Mouse (Mus musculus) limb, embryonic 15.5 days (tissue): ENCODE data around the gene Cyb561. TPM values are rescaled to one million over a fixed set of nuclear protein-coding genes. Genes with fewer than 3 reads are reported as not detected.

Source experiments
- ATAC-seq: fragments of 200-750 bp; cut with Nextera tagmentation; 2 replicates; pipeline ENCODE4 v1.8.0; 2017; ENCODE audit warnings: low read depth, moderate TSS enrichment; ENCODE audit not compliant: insufficient number of reproducible peaks, low FRiP score, low TSS enrichment
- H3K27ac ChIP-seq: fragments of 300-500 bp; sonication (generic); 2 replicates; pipeline ENCODE4 v1.5.1; 2015; ENCODE audit warnings: moderate library complexity, mild to moderate bottlenecking, inconsistent platforms
- H3K27me3 ChIP-seq: fragments of 300-500 bp; sonication (generic); 2 replicates; pipeline ENCODE4 v1.6.1; 2015; ENCODE audit warnings: inconsistent platforms
- H3K36me3 ChIP-seq: fragments of 300-500 bp; sonication (generic); 2 replicates; pipeline ENCODE4 v1.6.1; 2015; ENCODE audit warnings: inconsistent platforms
- H3K4me1 ChIP-seq: fragments of 300-500 bp; sonication (generic); 2 replicates; pipeline ENCODE4 v1.6.1; 2015; ENCODE audit warnings: inconsistent platforms
- H3K4me2 ChIP-seq: fragments of 300-500 bp; sonication (generic); 2 replicates; pipeline ENCODE4 v1.6.1; 2015; ENCODE audit warnings: mild to moderate bottlenecking, inconsistent platforms
- H3K4me3 ChIP-seq: fragments of 300-500 bp; sonication (generic); 2 replicates; pipeline ENCODE4 v1.5.1; 2015; ENCODE audit warnings: mild to moderate bottlenecking, inconsistent platforms
- H3K9ac ChIP-seq: fragments of 300-500 bp; sonication (generic); 2 replicates; pipeline ENCODE4 v1.6.1; 2015; ENCODE audit warnings: inconsistent platforms
- H3K9me3 ChIP-seq: fragments of 300-500 bp; sonication (generic); 2 replicates; pipeline ENCODE4 v1.6.1; 2016; ENCODE audit warnings: inconsistent platforms
- WGBS: fragments of 180-500 bp; shearing (Covaris S2); methylation state at CpG from one replicate; pipeline ENCODE4 v1.1.7; 2015; 5-methylcytosine and 5-hydroxymethylcytosine counted together
- polyA plus RNA-seq: library from polyadenylated mRNA; unstranded; fragments of >200 nt; fragmentation: Nextera tagmentation; extraction: Ambion mirVana; gene quantifications from 2 replicates; pipeline ENCODE4 v1.2.1, GENCODE M21; 2015

The Cyb561 gene
- polyA plus RNA-seq, 1 experiment from 2014 or later: 25.7 TPM

DNA sequence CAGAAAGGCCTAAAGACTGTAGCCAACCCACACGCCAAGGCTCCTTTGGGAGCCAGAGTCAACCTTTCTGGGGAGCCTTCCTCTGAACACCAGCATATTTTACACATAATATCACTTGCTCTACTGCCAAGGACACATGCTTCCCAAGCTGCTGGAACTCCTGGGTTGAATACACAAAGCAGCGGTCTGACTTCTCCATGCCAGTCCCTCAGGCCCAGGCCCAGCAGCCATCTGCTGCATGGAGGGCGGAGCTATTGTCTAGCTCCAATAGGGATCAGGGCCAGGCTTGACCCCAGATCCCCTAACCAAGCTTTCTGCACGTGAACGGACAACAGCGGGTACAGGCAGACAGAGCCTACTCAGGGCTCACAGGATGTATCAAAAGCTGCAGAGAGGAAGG is 18.3 kb downstream of the Cyb561 start:
- H3K4me1 ChIP-seq: peaks cover 11% of the 10 kb centered on the region
- H3K27me3 ChIP-seq: no peaks in the 10 kb centered on the region
- H3K4me2 ChIP-seq: no peak overlapping the region
- WGBS: 48% methylated on average over 6 of the region's 6 CpGs
- no peak overlapping the region for H3K4me3 ChIP-seq
- ATAC-seq: no peak
- H3K36me3 ChIP-seq: no peaks in the 10 kb centered on the region
- H3K9ac ChIP-seq: no peak overlapping the region
- 0 out of 2 replicates have a peak overlapping the region, but pooled peaks have one; percentile 50 for H3K27ac ChIP-seq
- no peaks in the 10 kb centered on the region for H3K9me3 ChIP-seq

DNA sequence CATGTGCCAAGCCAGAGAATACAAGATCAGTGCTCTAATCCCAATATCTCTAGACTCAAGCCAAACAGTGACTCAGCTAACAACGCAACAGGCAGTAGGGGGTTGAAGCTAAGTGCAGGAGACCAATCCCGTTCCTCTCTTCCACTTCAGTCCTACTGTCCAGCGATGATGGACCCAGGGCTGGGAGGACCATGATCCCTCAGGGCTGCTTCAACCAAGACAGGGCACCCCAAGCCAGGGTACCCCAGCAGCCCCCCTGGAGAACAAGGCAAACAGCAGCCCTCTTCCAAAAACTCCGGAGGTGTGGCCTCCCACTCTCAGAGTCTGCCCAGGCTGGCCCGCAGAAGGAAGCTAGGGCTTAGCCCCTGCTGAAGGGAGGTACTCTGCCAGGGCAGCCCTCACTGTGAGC is 18.8 kb downstream of the Cyb561 start:
- Histone ChIP-seq H3K27ac (no peak overlapping the region), H3K4me2 (no peak overlapping the region), H3K9ac (no peak overlapping the region), H3K36me3 (no peaks in the 10 kb centered on the region), H3K27me3 (no peaks in the 10 kb centered on the region), H3K9me3 (no peaks in the 10 kb centered on the region), H3K4me1 (peaks cover 11% of the 10 kb centered on the region), H3K4me3 (no peak overlapping the region)
- no peak for ATAC-seq
- 65% methylated on average over 5 of the region's 5 CpGs for WGBS

DNA sequence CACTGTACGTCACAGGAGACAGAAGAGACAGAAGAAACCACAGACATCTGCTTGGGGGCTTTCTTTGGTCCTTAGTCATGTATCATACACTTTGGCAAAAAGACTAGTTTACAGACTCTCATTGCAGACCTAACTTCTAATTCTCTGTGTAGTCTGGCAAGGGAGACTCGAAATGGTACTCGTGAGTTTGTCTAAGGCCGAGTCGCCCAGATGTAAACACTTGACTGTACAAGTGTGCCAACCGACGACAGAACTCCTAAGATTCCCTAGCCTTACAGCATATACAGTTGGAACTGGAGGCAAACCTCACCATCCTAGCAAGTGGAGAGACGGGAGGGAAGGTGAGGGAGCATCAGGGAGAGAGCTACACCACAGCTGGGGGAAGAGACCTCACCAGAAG is 19.4 kb downstream of the Cyb561 start:
- H3K9ac ChIP-seq: no peak overlapping the region
- no peaks in the 10 kb centered on the region for H3K27me3 ChIP-seq
- ATAC-seq: no peak
- 81% methylated on average over 8 of the region's 8 CpGs for WGBS
- H3K27ac ChIP-seq: no peak overlapping the region
- no peaks in the 10 kb centered on the region for H3K9me3 ChIP-seq
- H3K4me2 ChIP-seq: no peak overlapping the region
- H3K4me3 ChIP-seq: no peak overlapping the region
- no peaks in the 10 kb centered on the region for H3K36me3 ChIP-seq
- peaks cover 11% of the 10 kb centered on the region for H3K4me1 ChIP-seq

DNA sequence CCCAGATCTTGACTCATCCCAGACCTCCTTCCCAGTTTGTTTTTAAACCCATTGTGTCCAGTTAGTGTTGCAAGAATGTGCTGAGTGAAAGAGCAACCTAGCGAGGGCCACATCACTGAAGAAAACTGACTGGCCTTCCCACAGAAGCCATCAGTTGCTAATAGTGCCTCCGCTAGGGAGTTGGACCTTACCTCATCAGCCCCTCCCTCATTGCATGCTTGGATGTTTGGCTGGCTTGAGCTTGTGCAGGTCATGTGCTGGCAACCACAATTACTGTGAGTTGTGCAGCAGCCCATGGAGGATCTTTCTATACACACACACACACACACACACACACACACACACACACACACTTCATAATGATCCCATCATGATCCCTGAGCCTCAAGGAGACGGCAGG is 21.8 kb downstream of the Cyb561 start:
- H3K27ac ChIP-seq: no peak overlapping the region
- WGBS: 75% methylated on average over 3 of the region's 3 CpGs
- peaks cover 16% of the 10 kb centered on the region for H3K4me1 ChIP-seq
- no peaks in the 10 kb centered on the region for H3K36me3 ChIP-seq
- no peak overlapping the region for H3K4me3 ChIP-seq
- H3K9ac ChIP-seq: no peak overlapping the region
- ATAC-seq: no peak
- no peaks in the 10 kb centered on the region for H3K27me3 ChIP-seq
- H3K4me2 ChIP-seq: no peak overlapping the region
- no peaks in the 10 kb centered on the region for H3K9me3 ChIP-seq

DNA sequence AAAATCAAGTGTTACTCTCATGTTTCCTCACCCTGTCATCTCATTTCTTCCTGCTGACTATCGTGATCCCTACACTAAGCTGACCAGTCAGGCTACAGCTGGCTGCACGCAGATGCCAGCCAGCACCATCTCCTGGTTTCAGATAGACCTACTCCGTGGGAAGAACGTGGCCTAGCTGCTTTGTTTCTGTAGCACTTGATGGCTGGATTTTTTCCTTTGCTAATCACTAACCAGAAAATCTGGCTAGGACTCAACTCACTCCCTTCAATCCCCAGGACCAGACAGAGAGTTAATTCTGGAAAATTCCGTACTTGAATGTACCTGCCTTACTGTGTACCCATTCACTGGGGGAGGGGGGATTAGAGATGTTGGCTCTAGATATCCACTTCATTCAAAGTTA is 25.0 kb downstream of the Cyb561 start:
- no peak for ATAC-seq
- H3K4me2 ChIP-seq: no peak overlapping the region
- peaks cover 8% of the 10 kb centered on the region for H3K36me3 ChIP-seq
- H3K4me1 ChIP-seq: peaks cover 4% of the 10 kb centered on the region; the same call in 1 of the 2 replicates
- no peak overlapping the region for H3K9ac ChIP-seq
- H3K27me3 ChIP-seq: no peaks in the 10 kb centered on the region
- 78% methylated on average over 5 of the region's 5 CpGs for WGBS
- no peaks in the 10 kb centered on the region for H3K9me3 ChIP-seq
- H3K27ac ChIP-seq: no peak overlapping the region
- no peak overlapping the region for H3K4me3 ChIP-seq

DNA sequence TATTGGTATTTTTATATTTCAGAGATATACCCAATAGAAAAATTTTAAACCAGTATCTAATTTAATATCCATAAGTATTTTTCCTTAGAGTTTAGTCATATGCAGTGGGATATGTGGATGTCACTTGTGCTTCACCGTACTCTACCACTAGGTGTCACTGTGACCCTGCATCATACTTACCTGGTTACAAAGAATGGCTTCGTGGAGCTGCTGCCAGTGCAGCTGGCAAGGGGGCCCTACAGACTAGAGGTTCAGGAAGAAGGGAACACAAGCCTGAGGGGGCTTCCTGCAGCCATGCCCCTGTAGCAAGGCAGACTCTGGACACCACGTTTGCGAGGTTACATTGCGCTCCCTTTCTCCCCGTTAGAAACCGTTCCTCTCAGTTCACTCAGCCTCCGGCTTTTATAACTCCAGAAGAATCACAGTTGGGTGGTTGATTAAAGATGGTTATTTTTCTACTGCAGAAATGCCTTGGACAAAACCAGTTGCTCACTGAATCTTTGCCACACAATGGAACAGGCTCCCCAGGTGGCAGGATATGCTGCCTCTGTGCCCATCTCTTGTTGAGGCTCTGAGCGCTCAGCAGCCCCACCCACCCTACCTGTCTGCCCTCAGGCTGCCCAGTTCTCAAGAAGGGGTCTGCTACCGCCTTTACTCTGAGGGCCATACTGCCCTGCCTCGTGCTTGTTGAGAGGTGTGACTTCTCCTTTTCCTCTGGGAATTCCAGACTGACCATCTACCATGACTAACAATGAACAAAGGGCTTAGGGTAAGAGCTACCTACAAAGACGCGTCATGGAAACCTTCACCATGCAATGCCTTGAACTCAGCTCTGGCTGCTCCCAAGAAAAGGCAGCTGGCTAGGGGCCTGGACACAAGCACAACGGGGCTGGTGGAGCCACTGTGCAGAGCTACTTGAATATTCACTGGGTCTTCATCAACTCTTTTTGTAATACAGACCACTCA is 25.8 kb downstream of the Cyb561 start:
- H3K27me3 ChIP-seq: no peaks in the 10 kb centered on the region
- no peak overlapping the region for H3K9ac ChIP-seq

DNA sequence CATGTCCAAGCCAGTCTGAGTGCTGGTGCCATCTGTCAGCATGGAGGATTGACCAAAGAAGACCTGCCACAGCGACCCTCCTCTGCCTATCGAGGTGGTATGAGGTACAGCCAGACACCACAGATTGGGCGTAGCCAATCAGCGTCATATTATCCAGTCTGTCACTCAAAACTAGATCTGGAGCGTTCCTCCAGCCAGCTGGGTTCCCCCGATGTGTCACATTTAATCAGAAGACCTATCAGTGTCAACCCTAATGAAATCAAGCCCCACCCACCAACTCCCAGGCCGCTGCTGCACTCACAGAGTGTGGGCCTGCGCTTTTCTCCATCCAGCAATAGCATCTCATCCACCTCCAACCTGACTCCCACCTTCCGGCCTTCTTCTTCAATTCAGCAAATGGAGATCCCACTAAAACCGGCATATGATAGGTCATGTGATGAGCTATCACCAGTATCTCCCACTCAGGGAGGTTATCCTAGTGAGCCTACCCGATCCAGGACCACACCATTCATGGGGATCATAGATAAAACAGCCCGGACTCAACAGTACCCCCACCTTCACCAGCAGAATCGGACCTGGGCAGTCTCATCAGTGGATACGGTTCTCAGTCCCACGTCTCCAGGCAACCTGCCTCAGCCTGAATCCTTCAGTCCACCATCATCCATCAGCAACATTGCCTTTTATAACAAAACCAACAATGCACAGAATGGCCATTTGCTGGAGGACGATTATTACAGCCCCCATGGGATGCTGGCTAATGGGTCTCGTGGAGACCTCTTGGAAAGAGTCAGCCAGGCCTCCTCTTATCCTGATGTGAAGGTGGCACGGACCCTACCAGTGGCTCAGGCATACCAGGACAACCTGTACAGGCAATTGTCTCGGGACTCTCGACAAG is 30.1 kb downstream of the Cyb561 start:
- Histone ChIP-seq H3K9ac (no peak overlapping the region), H3K27me3 (no peaks in the 10 kb centered on the region), H3K9me3 (no peaks in the 10 kb centered on the region), H3K36me3 (peaks cover 44% of the 10 kb centered on the region), H3K27ac (no peak overlapping the region), H3K4me3 (no peak overlapping the region), H3K4me1 (peaks cover 4% of the 10 kb centered on the region; the same call in 1 of the 2 replicates), H3K4me2 (no peak overlapping the region)
- 89% methylated on average over 20 of the region's 20 CpGs for WGBS
- ATAC-seq: no peak

More for the DNA sequence above, 25.8 kb downstream of the Cyb561 start:
- H3K4me3 ChIP-seq: no peak overlapping the region
- peaks cover 16% of the 10 kb centered on the region for H3K36me3 ChIP-seq
- no peak overlapping the region for H3K27ac ChIP-seq
- WGBS: 48% methylated on average over 14 of the region's 14 CpGs
- no peak for ATAC-seq
- peaks cover 4% of the 10 kb centered on the region; the same call in 1 of the 2 replicates for H3K4me1 ChIP-seq
- no peak overlapping the region for H3K4me2 ChIP-seq
- no peaks in the 10 kb centered on the region for H3K9me3 ChIP-seq

DNA sequence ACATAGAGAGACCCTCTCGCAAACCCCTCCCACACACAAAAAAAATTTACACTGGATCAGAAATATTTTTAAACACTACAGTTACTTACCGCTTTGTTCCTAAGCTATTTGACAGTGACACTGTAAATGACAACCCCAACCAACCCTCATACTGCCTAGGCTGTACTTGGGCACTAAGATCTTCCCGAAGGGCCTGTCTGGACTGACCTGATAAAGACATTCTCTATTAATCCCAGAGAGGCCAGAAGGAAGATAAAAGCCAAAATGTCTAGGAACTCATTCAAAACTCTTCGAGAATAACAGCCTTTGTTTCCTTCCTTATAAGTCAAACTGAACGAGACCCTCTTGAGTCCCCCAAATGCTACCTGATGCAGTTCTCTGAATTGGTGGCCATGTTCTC is 31.9 kb downstream of the Cyb561 start:
- H3K4me3 ChIP-seq: no peak overlapping the region
- no peak overlapping the region for H3K4me2 ChIP-seq
- H3K4me1 ChIP-seq: no peaks in the 10 kb centered on the region
- H3K27me3 ChIP-seq: no peaks in the 10 kb centered on the region
- peaks cover 55% of the 10 kb centered on the region for H3K36me3 ChIP-seq
- WGBS: 90% methylated on average over 5 of the region's 5 CpGs
- H3K27ac ChIP-seq: no peak overlapping the region
- H3K9ac ChIP-seq: no peak overlapping the region
- H3K9me3 ChIP-seq: no peaks in the 10 kb centered on the region
- ATAC-seq: no peak

DNA sequence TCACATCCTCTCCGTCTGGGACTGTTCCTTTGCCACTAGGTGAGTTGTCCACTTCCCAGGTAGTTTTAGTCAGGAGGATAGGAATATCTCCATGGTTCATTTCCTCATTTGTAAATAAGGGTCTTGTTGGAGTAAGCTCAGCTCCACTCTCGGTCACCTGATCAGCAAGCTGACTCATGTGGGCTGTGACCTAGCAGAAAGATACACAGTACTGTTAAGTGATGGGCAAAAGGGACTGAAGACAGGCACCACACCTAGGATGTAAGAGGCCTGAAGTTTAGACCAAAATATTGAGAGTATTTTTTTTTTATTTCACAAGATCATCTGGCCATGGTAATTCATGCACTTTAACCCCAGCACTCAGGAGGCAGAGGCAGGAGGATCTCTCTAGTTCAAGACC is 32.3 kb downstream of the Cyb561 start:
- H3K36me3 ChIP-seq: peaks cover 55% of the 10 kb centered on the region

DNA sequence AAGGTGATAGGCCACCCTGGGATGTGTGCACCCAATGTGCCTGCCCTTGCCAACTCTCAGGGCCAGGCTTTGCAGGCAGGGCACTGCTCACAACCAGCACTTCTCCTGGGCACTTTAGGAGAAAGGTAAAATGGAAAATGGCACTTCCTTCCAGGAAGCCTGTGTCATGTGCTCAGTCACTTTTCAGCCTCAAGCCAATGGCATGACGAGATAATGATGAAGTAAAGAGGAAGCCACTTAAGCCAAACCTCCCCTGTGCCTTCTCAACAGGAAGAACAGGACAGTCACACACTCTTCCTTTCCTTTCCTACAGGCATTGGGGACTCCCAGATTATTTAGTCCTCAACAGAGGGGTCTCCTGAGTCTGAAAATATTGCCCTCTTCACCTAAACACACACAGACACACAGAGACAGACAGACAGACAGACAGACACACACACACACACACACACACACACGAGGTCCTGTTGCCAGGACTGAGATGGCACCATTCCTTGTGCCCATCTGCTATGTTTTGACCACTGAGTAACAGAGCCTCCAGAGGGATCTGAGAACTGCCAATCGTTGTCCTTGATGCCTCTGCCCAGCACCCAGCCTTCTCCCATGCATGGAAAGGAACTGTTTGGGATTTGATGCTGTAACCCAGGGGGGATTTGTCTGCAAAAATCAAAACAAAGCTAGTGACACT is 32.9 kb downstream of the Cyb561 start:
- Histone ChIP-seq H3K4me1 (no peaks in the 10 kb centered on the region), H3K4me2 (no peak overlapping the region), H3K27ac (no peak overlapping the region), H3K36me3 (peaks cover 55% of the 10 kb centered on the region), H3K4me3 (no peak overlapping the region), H3K9ac (no peak overlapping the region), H3K27me3 (no peaks in the 10 kb centered on the region), H3K9me3 (no peaks in the 10 kb centered on the region)
- WGBS: 71% methylated on average over 3 of the region's 3 CpGs
- no peak for ATAC-seq

More for the DNA sequence above, 32.3 kb downstream of the Cyb561 start:
- no peak overlapping the region for H3K27ac ChIP-seq
- H3K4me2 ChIP-seq: no peak overlapping the region
- no peaks in the 10 kb centered on the region for H3K9me3 ChIP-seq
- WGBS: 83% methylated on average over 2 of the region's 2 CpGs
- H3K4me3 ChIP-seq: no peak overlapping the region
- H3K4me1 ChIP-seq: no peaks in the 10 kb centered on the region
- ATAC-seq: no peak
- no peaks in the 10 kb centered on the region for H3K27me3 ChIP-seq
- no peak overlapping the region for H3K9ac ChIP-seq

DNA sequence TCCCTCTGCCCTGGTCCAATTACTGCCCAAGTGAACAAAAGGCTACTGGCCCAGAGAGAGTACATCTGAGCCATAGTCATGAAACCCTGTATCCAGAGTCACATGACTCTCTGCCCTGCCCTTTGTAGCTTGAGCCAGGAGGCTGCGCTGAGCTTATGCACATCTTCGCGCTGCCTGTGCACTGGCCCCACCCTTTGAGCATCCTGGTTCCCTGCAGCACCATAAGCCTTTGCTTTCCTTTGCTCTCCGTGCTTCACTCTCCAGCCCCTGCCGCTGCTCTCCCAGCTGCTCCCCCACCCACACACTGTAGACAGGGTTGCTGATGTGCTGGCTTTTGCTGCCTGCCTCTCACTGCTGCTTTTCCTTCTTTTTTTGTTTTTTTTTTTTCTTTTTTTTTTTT is 39.6 kb downstream of the Cyb561 start:
- no peak overlapping the region for H3K4me3 ChIP-seq
- ATAC-seq: no peak
- WGBS: 53% methylated on average over 5 of the region's 5 CpGs

More for the DNA sequence above, 39.6 kb downstream of the Cyb561 start:
- no peak overlapping the region for H3K9ac ChIP-seq
- H3K27me3 ChIP-seq: no peaks in the 10 kb centered on the region
- H3K4me2 ChIP-seq: no peak overlapping the region
- H3K27ac ChIP-seq: no peak overlapping the region
- H3K36me3 ChIP-seq: peaks cover 28% of the 10 kb centered on the region; the same call in 1 of the 2 replicates
- H3K9me3 ChIP-seq: no peaks in the 10 kb centered on the region
- H3K4me1 ChIP-seq: no peaks in the 10 kb centered on the region
